Mouse (Mus musculus) intestine, postnatal 0 days (tissue): ENCODE measurements at regions not wholly inside any gene's neighbourhood (a gene's known extent, or its start where the extent isn't known, plus 50 kb on each side); places are given as distances from the start of the nearest gene placed in this dataset.
A peak's percentile ranks its signal among the peaks of the same experiment; 100 is the strongest.
"Not testable (repeated sequence)": the region's sequence is repeated elsewhere in the genome, so short reads cannot be mapped to it uniquely, and the experiment has no call there.

Experiments
- ATAC-seq: fragments of 200-750 bp; cut with Nextera tagmentation; 2 replicates; pipeline ENCODE4 v1.8.0; 2017; ENCODE audit warnings: mild to moderate bottlenecking, moderate TSS enrichment, moderate library complexity
- H3K27ac ChIP-seq: fragments of 300-500 bp; sonication (generic); 2 replicates; pipeline ENCODE4 v1.5.1; 2014; ENCODE audit warnings: mild to moderate bottlenecking, low read depth, low read length, moderate library complexity
- H3K27me3 ChIP-seq: fragments of 300-500 bp; sonication (generic); replicated peaks from 2 replicates; pipeline ENCODE4 v1.6.1; 2014; ENCODE audit warnings: low read length, mixed read lengths; ENCODE audit not compliant: control insufficient read depth, insufficient read depth
- H3K36me3 ChIP-seq: fragments of 300-500 bp; sonication (generic); 2 replicates; pipeline ENCODE4 v1.6.1; 2014; ENCODE audit warnings: mild to moderate bottlenecking, moderate library complexity; ENCODE audit not compliant: control insufficient read depth, insufficient read depth
- H3K4me1 ChIP-seq: fragments of 300-500 bp; sonication (generic); replicated peaks from 2 replicates; pipeline ENCODE4 v1.6.1; 2014; ENCODE audit warnings: antibody characterized with exemption, low read length, mixed read lengths; ENCODE audit not compliant: control insufficient read depth, insufficient read depth
- H3K4me2 ChIP-seq: fragments of 300-500 bp; sonication (generic); replicated peaks from 2 replicates; pipeline ENCODE4 v1.6.1; 2014; ENCODE audit warnings: low read depth, mild to moderate bottlenecking, moderate library complexity
- H3K4me3 ChIP-seq: fragments of 300-500 bp; sonication (generic); 2 replicates; pipeline ENCODE4 v1.5.1; 2014; ENCODE audit warnings: low read depth, low read length
- H3K9ac ChIP-seq: fragments of 300-500 bp; sonication (generic); 2 replicates; pipeline ENCODE4 v1.6.1; 2014; ENCODE audit warnings: mild to moderate bottlenecking, low read depth, low read length
- H3K9me3 ChIP-seq: fragments of 300-500 bp; sonication (generic); 2 replicates; pipeline ENCODE4 v1.6.1; 2016; ENCODE audit warnings: mixed run types; ENCODE audit not compliant: control insufficient read depth
- CTCF ChIP-seq: sonication (generic); IDR thresholded peaks from 2 replicates; pipeline ENCODE4 v1.5.1; 2016; ENCODE audit warnings: low read depth, mild to moderate bottlenecking, control low read depth, antibody characterized with exemption, moderate library complexity
- WGBS: fragments of 180-500 bp; shearing (Covaris S2); extraction: QIAGEN DNeasy Blood & Tissue Kit; methylation state at CpG from one replicate; pipeline ENCODE4 v1.1.7; 2014; 5-methylcytosine and 5-hydroxymethylcytosine counted together

GRCm38 (mm10) chr4:3066051-3066736, 100.9 kb upstream of the Vmn1r2 start:
- ATAC-seq = no peak
- Histone ChIP-seq H3K27me3 (no peaks in the 10 kb centered on the region), H3K4me1 (no peaks in the 10 kb centered on the region), H3K9me3 (peaks cover 36% of the 10 kb centered on the region), H3K27ac (no peak overlapping the region), H3K9ac (no peak overlapping the region), H3K36me3 (no peaks in the 10 kb centered on the region), H3K4me2 (no peak overlapping the region), H3K4me3 (no peak overlapping the region)
- TF ChIP-seq CTCF = no peak
- 81% methylated on average over 5 of the region's 5 CpGs for WGBS

GRCm38 (mm10) chr4:3067265-3067664, 99.9 kb upstream of the Vmn1r2 start:
- Histone ChIP-seq H3K9me3 (peaks cover 36% of the 10 kb centered on the region), H3K27me3 (no peaks in the 10 kb centered on the region), H3K36me3 (no peaks in the 10 kb centered on the region), H3K4me3 (no peak overlapping the region), H3K4me2 (no peak overlapping the region), H3K9ac (no peak overlapping the region), H3K27ac (no peak overlapping the region), H3K4me1 (no peaks in the 10 kb centered on the region)
- TF ChIP-seq CTCF = no peak
- ATAC-seq = no peak
- 52% methylated on average over 2 of the region's 2 CpGs for WGBS

GRCm38 (mm10) chr4:3067666-3068065, 99.5 kb upstream of the Vmn1r2 start:
- no peak overlapping the region for H3K4me2 ChIP-seq
- no peaks in the 10 kb centered on the region for H3K27me3 ChIP-seq
- peaks cover 40% of the 10 kb centered on the region for H3K9me3 ChIP-seq
- no peaks in the 10 kb centered on the region for H3K4me1 ChIP-seq
- WGBS = 37% methylated on average over 2 of the region's 2 CpGs
- peak; percentile 47 for ATAC-seq
- H3K9ac ChIP-seq = no peak overlapping the region
- no peaks in the 10 kb centered on the region for H3K36me3 ChIP-seq
- H3K4me3 ChIP-seq = no peak overlapping the region
- TF ChIP-seq CTCF = no peak
- no peak overlapping the region for H3K27ac ChIP-seq

- no peaks in the 10 kb centered on the region for H3K36me3 ChIP-seq
- 84% methylated on average over 6 of the region's 6 CpGs for WGBS
- no peak for TF ChIP-seq CTCF
- no peaks in the 10 kb centered on the region for H3K4me1 ChIP-seq
- H3K9me3 ChIP-seq = peaks cover 40% of the 10 kb centered on the region
- H3K4me2 ChIP-seq = no peak overlapping the region
- no peak overlapping the region for H3K4me3 ChIP-seq
- H3K27me3 ChIP-seq = no peaks in the 10 kb centered on the region
- no peak overlapping the region for H3K27ac ChIP-seq
- H3K9ac ChIP-seq = no peak overlapping the region
- ATAC-seq = peak; percentile 17; the same call in 1 of the 2 replicates
Observed at GRCm38 (mm10) chr4:3068306-3069223, 98.6 kb upstream of the Vmn1r2 start.

GRCm38 (mm10) chr4:3069341-3069740, 97.8 kb upstream of the Vmn1r2 start:
- Histone ChIP-seq H3K36me3 (no peaks in the 10 kb centered on the region), H3K9me3 (peaks cover 33% of the 10 kb centered on the region), H3K27ac (no peak overlapping the region), H3K4me1 (no peaks in the 10 kb centered on the region), H3K4me2 (no peak overlapping the region), H3K4me3 (no peak overlapping the region), H3K27me3 (no peaks in the 10 kb centered on the region), H3K9ac (no peak overlapping the region)
- peak; percentile 23; the same call in 1 of the 2 replicates for ATAC-seq
- 72% methylated on average over 1 of the region's 1 CpGs for WGBS
- no peak for TF ChIP-seq CTCF

- not testable (repeated sequence) for H3K27me3 ChIP-seq, ATAC-seq, H3K4me2 ChIP-seq, H3K36me3 ChIP-seq, H3K9ac ChIP-seq, H3K4me1 ChIP-seq, H3K27ac ChIP-seq, H3K4me3 ChIP-seq
- H3K9me3 ChIP-seq = peaks cover 33% of the 10 kb centered on the region
- WGBS = 72% methylated on average over 6 of the region's 6 CpGs
Observed at GRCm38 (mm10) chr4:3071326-3071725, 95.8 kb upstream of the Vmn1r2 start.
